Mouse (Mus musculus) erythroblast, embryonic 14.5 days (primary cell): ENCODE results near the gene Tenm3. TPM values are rescaled to one million over a fixed set of nuclear protein-coding genes. Genes with fewer than 3 reads are reported as not detected.

Experiments used
- H3K27me3 ChIP-seq: 2 replicates; pipeline ENCODE4 v1.6.1; 2012; ENCODE audit warnings: inconsistent platforms; ENCODE audit not compliant: control insufficient read depth
- H3K36me3 ChIP-seq: 2 replicates; pipeline ENCODE4 v1.6.1; 2012; ENCODE audit warnings: mild to moderate bottlenecking, inconsistent platforms; ENCODE audit not compliant: control insufficient read depth
- H3K4me1 ChIP-seq: 2 replicates; pipeline ENCODE4 v1.6.1; 2012; ENCODE audit warnings: inconsistent platforms; ENCODE audit not compliant: control insufficient read depth
- H3K4me3 ChIP-seq: replicated peaks from 2 replicates; pipeline ENCODE3; 2012; ENCODE audit warnings: moderate library complexity, mild to moderate bottlenecking, inconsistent platforms
- H3K9me3 ChIP-seq: 2 replicates; pipeline ENCODE4 v1.6.1; 2012; ENCODE audit warnings: low read length, inconsistent platforms, mixed read lengths; ENCODE audit not compliant: control insufficient read depth
- GATA1 ChIP-seq: IDR thresholded peaks from 2 replicates; pipeline ENCODE4 v1.6.1; 2012; ENCODE audit warnings: low read length, inconsistent platforms, mixed read lengths
- TAL1 ChIP-seq: IDR thresholded peaks from 3 replicates; pipeline ENCODE4 v1.6.1; 2012; ENCODE audit warnings: low read length, inconsistent platforms, mixed read lengths
- polyA plus RNA-seq: library from polyadenylated mRNA; stranded (reverse); fragments of >175 nt; gene quantifications from 2 replicates; pipeline ENCODE4 v1.2.3, GENCODE M21; 2012

Gene Tenm3
- polyA plus RNA-seq, 1 experiment: under 0.01 TPM

DNA sequence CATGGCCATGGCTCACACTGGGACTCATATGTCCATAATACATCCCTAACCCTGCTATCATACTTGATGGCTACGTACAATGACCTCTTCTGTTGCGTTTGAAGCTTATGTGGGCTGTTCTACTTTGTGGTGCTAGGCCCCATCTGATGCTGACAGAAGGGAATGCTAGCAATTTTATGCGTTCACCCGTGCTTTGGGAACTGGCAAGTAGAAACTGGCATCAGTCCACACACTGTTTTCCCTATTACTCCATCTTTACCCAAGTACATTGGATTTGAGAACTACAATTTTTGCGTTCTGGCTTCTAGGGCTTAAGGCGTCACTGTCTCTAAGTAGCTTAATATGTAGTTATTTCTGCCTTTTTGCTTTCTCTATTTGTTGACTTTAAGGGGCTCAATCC is 490.3 kb downstream of the Tenm3 start:
- no peaks in the 10 kb centered on the region for H3K4me1 ChIP-seq
- H3K4me3 ChIP-seq: no peak overlapping the region
- no peaks in the 10 kb centered on the region for H3K36me3 ChIP-seq
- TF ChIP-seq TAL1 (no peak), GATA1 (no peak)
- H3K27me3 ChIP-seq: no peaks in the 10 kb centered on the region
- peaks cover 47% of the 10 kb centered on the region for H3K9me3 ChIP-seq

DNA sequence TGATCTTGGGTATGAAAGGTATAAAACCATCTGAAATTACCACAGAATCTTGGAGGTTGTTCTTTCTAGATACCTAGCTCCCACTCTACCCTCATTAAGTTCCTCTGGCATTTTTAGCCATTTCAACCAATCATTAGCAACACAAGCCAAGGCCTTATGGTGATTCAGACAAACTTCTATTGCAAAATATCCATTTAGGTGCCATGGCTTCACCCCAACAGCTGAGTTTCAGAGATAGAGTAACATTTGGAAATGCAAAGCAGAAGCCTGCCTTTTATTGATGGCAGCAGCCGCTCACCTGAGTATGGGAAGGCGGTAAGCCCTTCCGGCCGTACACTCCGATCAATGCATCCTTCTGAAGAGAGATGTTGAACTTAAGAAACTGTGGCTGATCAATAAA is 494.9 kb downstream of the Tenm3 start:
- Histone ChIP-seq H3K27me3 (no peaks in the 10 kb centered on the region), H3K4me3 (no peak overlapping the region), H3K36me3 (no peaks in the 10 kb centered on the region), H3K4me1 (no peaks in the 10 kb centered on the region), H3K9me3 (peaks cover 47% of the 10 kb centered on the region)
- no peak for TF ChIP-seq GATA1
- TF ChIP-seq TAL1: no peak

DNA sequence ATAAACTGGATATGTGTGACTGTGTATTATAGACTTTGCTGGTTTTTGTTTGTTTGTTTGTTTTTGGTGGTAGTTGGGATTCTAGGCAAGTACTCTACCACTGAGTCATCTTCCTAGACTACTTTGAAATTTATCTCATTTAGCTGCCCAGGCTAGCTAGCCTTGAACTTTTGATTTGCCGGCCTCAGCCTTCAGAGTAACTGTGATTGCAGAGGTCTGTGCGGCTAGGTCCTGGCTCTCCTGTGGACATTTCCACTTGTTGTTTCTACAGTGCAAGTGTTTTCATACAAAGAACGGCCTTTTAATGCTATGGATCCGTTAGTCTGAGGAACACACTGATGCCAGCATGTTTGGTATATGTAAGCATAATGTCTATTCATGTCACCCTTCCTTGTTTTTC is 495.4 kb downstream of the Tenm3 start:
- Histone ChIP-seq H3K4me1 (no peaks in the 10 kb centered on the region), H3K27me3 (no peaks in the 10 kb centered on the region), H3K36me3 (no peaks in the 10 kb centered on the region), H3K4me3 (no peak overlapping the region), H3K9me3 (peaks cover 46% of the 10 kb centered on the region)
- TF ChIP-seq TAL1: no peak
- TF ChIP-seq GATA1: no peak

DNA sequence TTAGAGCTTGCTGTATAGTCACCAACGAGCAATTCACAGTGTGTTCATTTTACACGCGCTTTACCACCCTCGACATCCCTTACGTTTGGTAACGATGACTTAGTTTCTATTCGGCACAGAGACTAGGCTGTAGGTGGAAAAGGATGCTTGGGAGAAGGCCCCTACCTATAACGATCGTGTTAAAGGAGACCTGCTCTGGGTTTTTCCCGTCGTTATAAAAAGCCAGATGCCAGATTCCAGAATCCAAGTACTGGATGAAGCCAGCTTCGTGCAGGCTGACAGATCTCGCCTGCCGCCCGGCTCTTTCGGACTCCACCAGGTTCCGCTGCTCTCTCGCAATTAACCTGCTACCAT is 500.7 kb downstream of the Tenm3 start:
- Histone ChIP-seq H3K4me1 (no peaks in the 10 kb centered on the region), H3K27me3 (no peaks in the 10 kb centered on the region), H3K36me3 (no peaks in the 10 kb centered on the region), H3K4me3 (no peak overlapping the region), H3K9me3 (peaks cover 26% of the 10 kb centered on the region)
- TF ChIP-seq GATA1 (no peak), TAL1 (no peak)

DNA sequence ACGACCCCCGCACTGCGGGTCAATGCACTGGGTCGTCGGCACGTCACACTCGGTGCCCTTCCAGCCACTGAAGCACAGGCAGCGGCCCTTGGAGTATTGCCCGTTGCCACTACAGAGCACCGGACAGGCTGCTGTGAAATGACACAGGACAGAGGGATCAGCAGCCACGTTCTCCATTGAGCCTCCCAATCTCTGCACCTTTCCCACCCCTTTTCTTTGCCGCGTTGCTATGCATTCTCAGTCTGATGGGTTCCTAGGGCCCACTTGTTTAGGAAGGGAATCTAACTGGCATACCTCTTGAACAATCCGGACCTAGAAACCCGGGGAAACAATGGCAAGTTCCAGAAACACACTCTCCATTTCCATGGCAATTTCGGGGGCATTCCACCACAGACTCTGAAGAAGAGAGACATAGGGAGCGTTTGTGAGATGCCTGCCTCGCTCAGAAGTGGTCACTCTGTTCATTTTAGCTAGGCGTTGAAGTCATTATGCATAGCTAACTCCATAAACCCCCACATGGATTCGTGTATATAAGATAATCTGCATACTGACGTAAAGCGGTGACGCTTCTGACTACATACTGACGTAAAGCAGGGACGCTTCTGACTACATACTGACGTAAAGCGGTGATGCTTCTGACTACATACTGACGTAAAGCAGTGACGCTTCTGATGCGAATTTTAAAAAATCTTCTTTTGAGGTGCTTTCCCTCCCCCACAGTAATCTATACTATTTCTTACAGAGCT is 501.3 kb downstream of the Tenm3 start:
- Histone ChIP-seq H3K9me3 (peaks cover 26% of the 10 kb centered on the region), H3K36me3 (no peaks in the 10 kb centered on the region), H3K4me3 (no peak overlapping the region), H3K4me1 (no peaks in the 10 kb centered on the region), H3K27me3 (no peaks in the 10 kb centered on the region)
- TF ChIP-seq TAL1 (no peak), GATA1 (no peak)

DNA sequence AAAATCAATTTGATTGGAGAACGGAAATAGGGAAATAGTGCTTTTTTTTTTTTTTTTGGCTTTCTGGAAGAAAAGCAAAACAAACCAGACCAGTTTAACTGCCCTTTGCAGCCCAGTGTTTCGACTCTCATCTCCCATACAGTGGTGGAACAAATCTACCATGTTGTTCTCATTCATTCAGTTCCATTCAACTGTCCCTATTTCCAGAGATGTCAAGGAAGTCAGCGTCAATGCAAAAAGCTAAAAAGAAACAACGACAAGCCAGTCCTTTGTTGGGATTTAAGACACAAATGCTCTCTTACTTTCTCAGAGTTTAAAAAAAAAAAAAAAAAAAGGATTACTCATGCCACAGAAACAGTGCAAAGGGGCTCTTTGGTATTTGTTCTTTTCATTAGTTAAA is 502.1 kb downstream of the Tenm3 start:
- Histone ChIP-seq H3K27me3 (no peaks in the 10 kb centered on the region), H3K9me3 (peaks cover 28% of the 10 kb centered on the region), H3K4me3 (no peak overlapping the region), H3K36me3 (no peaks in the 10 kb centered on the region), H3K4me1 (no peaks in the 10 kb centered on the region)
- TF ChIP-seq GATA1 (no peak), TAL1 (no peak)

DNA sequence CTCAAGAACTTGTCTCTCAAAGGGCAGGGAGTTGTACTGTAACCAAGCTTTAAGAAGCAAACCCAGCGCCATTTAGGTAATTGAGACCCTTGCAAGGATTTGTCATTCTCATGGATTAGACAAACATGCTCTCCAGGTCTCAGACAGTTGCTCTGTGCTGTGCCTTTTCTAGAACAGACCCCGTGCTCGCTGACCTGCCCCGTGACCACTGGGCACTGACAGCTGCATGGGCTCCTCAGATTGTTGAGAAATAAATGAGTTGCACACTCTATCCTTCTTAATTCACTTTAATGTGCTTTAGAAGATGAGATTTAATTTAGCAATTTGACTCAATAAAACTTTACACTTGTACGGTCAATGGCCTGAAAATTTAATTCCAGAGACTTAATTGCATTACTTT is 502.5 kb downstream of the Tenm3 start:
- Histone ChIP-seq H3K4me1 (no peaks in the 10 kb centered on the region), H3K36me3 (no peaks in the 10 kb centered on the region), H3K27me3 (no peaks in the 10 kb centered on the region), H3K4me3 (no peak overlapping the region), H3K9me3 (peaks cover 27% of the 10 kb centered on the region)
- TF ChIP-seq GATA1: no peak
- no peak for TF ChIP-seq TAL1

DNA sequence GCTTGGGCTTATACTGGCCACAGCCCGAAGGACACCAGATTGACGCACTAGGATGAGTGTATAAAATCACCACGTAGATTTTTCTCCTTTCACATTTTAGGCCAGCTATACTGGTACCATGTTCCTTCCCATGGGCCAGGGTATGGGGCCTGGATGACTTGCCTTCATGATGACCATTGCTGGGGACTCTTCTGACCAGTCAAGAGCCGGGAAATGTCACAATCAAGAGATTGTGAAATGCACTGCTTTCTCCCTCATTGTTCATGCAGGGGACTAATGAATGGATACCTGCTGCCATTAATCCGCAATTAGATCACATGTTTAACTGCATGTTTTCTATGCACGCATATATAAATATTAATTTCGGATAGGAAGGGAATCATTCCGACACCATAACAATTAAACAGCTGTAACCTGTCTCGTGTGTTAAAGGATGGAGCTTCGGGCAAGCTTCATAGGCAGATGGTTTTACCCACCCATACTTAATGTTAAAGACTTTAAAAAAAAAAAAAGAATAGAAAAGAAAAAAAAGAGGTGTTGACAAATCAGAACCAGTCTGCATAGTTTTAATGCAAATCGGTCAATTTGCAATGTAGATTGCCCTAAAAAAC is 521.0 kb downstream of the Tenm3 start:
- Histone ChIP-seq H3K9me3 (peaks cover 20% of the 10 kb centered on the region), H3K27me3 (no peaks in the 10 kb centered on the region), H3K36me3 (no peaks in the 10 kb centered on the region; the same call in 1 of the 2 replicates), H3K4me3 (no peak overlapping the region), H3K4me1 (no peaks in the 10 kb centered on the region)
- TF ChIP-seq TAL1 (no peak), GATA1 (no peak)

DNA sequence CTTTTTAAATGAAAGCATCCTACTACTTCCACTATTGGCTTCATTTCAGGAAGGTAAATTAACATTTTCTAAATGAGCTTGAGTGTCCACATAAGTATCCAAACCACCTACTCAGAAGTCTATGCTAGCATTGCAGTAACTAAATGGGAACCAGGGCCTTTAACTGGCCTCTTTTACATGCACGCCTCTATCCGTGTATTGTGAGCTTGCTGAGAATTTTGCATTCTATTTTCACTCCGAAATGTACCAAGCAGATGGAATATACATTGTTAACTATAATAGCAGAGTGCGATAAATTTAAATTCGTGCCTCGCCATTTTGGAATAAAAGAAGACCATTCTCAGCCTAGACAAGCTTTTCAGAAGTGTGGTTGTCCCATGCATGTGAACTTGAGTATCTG is 521.5 kb downstream of the Tenm3 start:
- Histone ChIP-seq H3K4me1 (no peaks in the 10 kb centered on the region), H3K4me3 (no peak overlapping the region), H3K27me3 (no peaks in the 10 kb centered on the region), H3K36me3 (no peaks in the 10 kb centered on the region; the same call in 1 of the 2 replicates), H3K9me3 (peaks cover 20% of the 10 kb centered on the region)
- TF ChIP-seq TAL1: no peak
- no peak for TF ChIP-seq GATA1

DNA sequence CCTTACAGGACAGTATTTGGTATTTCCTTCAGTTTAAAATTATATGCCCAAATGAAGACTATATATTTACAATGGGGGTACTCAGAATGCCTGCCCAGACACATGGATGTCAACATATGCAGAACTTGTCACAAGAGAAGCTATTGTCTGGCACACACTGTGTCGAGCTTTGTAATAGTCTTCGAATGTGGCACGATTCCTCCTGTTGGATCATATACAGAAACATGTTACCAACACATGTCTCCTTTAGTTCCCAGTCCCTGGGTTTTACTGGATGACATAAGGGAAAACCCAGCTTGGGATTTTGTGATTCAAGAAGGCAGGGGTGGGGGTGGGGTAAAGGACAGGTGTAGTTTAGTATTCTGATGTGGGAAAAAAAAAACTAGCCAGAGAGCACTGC is 524.1 kb downstream of the Tenm3 start:
- Histone ChIP-seq H3K27me3 (no peaks in the 10 kb centered on the region), H3K9me3 (peaks cover 15% of the 10 kb centered on the region), H3K4me1 (no peaks in the 10 kb centered on the region), H3K36me3 (no peaks in the 10 kb centered on the region; the same call in 1 of the 2 replicates), H3K4me3 (no peak overlapping the region)
- TF ChIP-seq GATA1 (no peak), TAL1 (no peak)
